Mouse (Mus musculus) adrenal gland, postnatal 14 days (tissue): ENCODE measurements around the gene Dnajc9. TPM values are rescaled to one million over a fixed set of nuclear protein-coding genes. Genes with fewer than 3 reads are reported as not detected.

Experiments
- DNase-seq: peaks from one replicate; pipeline ENCODE4 v3.0.0; 2021; ENCODE audit warnings: mixed read lengths
- total RNA-seq: library from RNA; stranded (reverse); gene quantifications from 2 replicates; pipeline ENCODE4 v1.2.3, GENCODE M21; 2021

Dnajc9 gene
- total RNA-seq, 1 experiment from 2014 or later = 40.4 TPM

DNA sequence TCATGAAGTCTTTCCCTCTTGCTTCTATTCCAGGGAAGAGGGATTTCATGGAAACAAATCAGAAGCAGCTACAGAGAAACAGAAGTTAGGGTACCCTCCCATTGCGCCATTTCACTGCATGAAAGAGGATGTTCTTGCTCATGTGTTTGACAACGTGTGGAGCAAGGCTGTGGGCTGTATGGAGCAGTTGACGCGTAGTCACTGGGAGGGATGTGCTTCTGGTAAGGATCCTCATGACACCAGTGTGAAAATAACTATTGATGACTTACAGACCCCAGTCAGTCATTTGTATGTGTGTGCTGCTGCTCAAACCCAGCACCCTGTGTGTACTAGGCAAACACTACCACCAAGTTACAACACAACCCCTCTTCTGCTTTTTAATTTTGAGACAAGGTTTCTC is 25.5 kb downstream of the Dnajc9 start:
- no peak for DNase-seq

DNA sequence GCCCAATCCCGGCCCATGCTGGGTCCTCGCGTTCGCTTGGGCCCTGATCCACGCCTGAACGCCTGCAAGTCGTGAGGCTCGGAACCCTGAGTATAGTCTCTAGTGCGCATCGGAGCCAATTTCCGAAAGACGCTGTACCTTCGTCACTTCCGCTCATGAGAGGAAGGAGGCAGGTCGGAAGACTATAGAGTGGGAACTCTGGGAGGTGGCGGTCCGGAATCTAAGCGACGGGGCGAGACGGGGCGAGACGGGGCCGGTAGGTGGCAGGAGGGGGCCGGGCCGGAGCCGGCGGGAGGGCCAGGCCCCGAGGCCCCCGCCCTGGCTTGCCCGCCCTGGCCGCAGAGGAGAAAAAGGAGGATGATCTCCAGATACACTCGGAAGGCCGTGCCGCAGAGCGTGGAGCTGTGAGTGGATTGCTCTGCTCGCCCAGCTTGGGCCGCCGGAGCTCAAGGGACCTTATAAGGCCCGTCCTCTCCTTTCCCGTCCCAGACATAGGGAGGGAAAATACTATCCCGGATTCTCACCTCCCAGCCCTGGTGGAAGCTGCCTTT is 40.6 kb downstream of the Dnajc9 start, which contains the start of the genes Ecd and Fam149b:
TSS of gene Ecd (minus strand) at position 131 of the 551 bp plus-strand sequence.
TSS of gene Fam149b (plus strand) at position 172 of the 551 bp plus-strand sequence.
- DNase-seq = peak; percentile 95

GRCm38 (mm10) chr14:20347441-20347990 is 41.2 kb downstream of the Dnajc9 start:
- DNase-seq = no peak

DNA sequence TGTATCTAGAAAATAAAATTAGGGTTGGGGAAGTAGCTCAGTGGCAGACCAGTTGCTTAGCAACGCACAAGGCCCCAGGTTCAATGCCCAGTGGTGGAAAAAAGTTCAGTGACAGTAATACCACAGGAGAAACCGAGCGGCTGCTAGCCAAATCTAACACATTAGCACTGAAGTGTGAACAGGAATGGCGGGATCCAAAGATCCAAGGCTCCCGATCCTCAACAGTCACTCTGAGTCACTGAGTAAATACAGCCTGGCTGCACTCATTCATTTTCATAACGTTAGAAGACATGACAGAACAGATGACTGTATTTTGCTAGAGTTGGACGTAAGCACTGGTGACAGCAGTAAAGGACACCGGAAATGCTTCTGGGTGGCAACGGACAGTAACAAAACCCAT is 42.8 kb downstream of the Dnajc9 start:
- peak; percentile 21 for DNase-seq

GRCm38 (mm10) chr14:20340866-20341265 is 47.8 kb downstream of the Dnajc9 start:
- DNase-seq = no peak

DNA sequence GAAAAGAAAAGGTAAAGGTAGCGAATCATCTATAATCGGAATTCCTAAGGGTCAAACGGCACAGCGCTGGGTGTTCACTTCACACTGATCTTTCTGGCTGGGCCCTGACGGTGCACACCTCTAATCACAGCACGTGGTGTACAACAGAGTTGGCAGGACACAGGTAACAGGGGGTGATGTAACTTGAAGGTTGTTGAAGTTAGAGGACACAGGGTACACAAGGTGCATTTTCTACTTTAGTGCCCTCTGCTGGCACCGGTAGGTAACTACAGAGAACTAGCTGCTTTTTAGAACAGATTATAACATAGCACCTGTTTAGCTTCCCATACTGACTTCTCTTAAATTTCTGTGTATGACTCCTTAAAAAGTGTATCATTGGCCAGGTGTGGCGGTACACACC is 48.6 kb downstream of the Dnajc9 start:
- peak; percentile 48 for DNase-seq

DNA sequence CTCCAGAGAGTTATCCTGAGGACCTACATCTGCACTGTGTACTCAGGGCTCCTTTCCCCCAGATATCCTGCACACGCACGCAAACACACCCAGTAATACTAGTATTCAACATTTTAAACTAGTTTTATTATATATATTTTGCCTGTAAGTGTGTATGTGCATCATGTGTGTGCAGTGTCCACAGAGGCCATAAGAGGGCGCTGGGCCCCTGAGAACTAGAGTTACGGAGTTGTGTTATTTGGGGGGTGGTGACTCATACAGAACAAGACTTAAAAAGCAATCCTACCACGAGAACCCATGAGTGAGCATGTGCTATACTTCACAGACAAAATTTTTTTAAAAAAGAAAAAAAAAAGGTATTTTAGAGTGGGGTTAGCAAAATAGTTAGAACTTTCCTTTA is 49.3 kb downstream of the Dnajc9 start:
- no peak for DNase-seq

Other genes starting within 250 kb of the Dnajc9 start
- 8.8 and 14.2 TPM in 2 replicates for gene Kcnk5, start 207.1 kb downstream of the Dnajc9 start, total RNA-seq
- gene Kcnk16, start 119.7 kb downstream of the Dnajc9 start, total RNA-seq = not detected in 2 replicates
- gene Nudt13, start 94.2 kb downstream of the Dnajc9 start, total RNA-seq = 49.0 and 51.9 TPM in 2 replicates
- 39.2 and 46.9 TPM in 2 replicates for gene Ecd, start 40.8 kb downstream of the Dnajc9 start, total RNA-seq
- 35.6 and 40.0 TPM in 2 replicates for gene Fam149b, start 40.7 kb downstream of the Dnajc9 start, total RNA-seq
- gene Mrps16, start 4.7 kb upstream of the Dnajc9 start, total RNA-seq = 83.3 and 86.4 TPM in 2 replicates
- gene Cfap70, start 63.3 kb upstream of the Dnajc9 start, total RNA-seq = 1.1 and 2.0 TPM in 2 replicates
- 67.7 and 72.5 TPM in 2 replicates for gene Anxa7, start 91.2 kb upstream of the Dnajc9 start, total RNA-seq
- 0.74 and 1.1 TPM in 2 replicates for gene Mss51, start 108.0 kb upstream of the Dnajc9 start, total RNA-seq
- 62.6 and 71.6 TPM in 2 replicates for gene Ppp3cb, start 157.7 kb upstream of the Dnajc9 start, total RNA-seq